Mouse (Mus musculus) kidney, adult 18-20 months (tissue): Measurements from ENCODE around the gene Vps53.

Experiments used
- DNase-seq: peaks from one replicate; pipeline ENCODE4 v3.0.0; 2021

The Vps53 gene

DNA sequence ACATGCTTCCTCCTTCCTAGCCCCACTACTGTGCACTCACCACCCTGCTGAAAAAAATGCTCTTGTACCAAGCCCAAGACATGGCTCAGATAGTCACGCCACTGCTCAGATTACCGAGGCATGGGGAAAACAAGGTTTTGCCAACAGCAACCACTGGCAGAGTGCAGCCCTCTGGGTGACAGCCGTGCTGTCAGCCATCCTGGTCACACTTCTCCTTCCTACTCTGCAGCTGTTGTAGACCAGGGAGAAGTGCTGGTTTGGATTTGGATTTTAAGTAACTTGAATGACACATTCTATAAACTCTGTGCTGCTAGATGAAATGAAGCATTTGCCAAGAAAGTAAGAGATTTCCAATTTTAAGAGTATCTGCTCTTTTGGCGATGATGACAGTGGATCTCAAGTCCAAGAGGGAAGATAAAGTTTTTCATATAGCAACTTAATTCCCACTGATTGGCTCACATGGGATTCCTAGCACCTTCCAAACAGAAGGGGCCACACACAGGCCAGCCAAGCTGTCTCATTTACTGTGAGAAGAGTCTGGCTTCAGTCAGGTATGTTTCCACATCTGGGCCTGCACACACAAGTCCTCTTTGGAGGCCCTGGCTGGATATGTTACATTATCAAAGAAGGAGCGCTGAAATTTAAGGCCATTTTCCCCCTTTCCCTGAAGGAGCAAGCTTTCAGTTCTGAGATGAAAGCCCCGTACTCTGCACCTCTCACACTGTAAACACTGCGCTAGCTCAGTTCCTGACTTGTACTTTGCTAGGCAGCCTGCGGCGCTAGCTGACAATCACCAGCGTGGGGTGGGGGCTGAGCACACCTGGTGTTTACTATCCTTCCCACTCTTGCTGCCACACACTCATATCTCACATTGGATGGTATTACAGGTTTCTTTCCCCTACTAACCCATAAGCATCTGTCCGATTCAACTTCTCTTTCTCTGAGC is 72.6 kb downstream of the Vps53 start:
- DNase-seq, result no peak

DNA sequence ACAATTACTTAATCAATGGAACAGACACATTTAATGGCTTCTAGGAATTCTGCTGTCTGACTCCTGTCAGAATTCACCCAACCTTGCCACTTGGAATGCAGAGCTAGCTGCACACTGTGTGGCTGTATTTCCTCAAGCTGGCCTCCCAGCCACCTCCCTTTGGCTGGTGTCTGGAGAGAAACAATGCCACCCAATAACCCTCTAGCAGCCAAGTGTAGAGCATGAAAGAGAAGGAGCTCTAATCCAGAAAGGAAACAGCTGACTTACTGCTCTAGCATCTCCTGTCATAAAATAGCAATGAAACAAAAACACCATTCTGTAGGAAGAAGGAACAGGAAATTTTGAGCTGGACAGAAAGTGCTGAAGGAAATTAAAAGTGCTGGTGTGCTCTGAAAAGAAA is 78.3 kb downstream of the Vps53 start:
- DNase-seq, result no peak

GRCm38 (mm10) chr11:76099193-76099975 is 80.1 kb downstream of the Vps53 start:
- no peak for DNase-seq

- no peak for DNase-seq
Measured at GRCm38 (mm10) chr11:76093610-76094009, 85.8 kb downstream of the Vps53 start.

DNA sequence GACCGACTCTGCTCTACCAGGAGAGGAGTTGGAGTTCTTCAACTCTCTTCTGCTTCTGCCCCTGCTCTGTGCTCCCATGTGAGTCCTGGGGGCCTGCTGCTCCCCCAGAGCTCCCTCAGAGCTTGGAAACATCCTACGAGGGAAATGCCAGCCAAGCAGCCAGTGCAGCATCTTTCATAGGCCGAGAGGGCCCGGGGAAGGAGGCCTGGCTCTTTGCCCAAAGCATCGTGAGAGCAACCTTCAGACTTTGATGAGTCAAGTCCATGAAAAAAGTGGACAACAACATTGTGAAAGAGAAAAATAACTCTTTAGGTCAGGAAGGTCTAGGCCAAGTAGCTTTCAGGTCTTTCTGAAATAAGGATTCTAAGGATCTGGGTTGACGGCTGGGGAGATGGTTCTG is 89.7 kb downstream of the Vps53 start:
- DNase-seq, result peak; percentile 67

DNA sequence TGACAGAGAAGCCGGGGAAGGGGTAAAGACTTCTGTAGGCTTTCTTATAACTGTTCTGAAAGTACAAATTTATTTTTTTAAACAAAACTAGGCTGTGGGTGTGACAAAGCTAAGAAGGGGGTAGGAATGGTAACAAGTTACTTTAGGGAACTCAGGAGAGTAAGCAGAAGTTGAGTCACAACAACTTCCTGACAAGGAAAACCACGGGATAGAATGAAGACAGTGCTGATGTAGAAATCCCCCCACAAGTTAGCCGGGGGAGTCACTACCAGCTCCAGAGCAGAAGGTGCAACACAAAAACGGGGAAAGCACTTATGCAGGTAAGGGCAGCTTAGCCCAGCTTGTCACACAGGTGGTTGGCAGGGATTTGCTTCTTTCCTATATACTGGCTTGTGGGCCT is 90.9 kb downstream of the Vps53 start:
- DNase-seq, result no peak

GRCm38 (mm10) chr11:76085898-76086591 is 93.4 kb downstream of the Vps53 start:
- peak; percentile 70 for DNase-seq

DNA sequence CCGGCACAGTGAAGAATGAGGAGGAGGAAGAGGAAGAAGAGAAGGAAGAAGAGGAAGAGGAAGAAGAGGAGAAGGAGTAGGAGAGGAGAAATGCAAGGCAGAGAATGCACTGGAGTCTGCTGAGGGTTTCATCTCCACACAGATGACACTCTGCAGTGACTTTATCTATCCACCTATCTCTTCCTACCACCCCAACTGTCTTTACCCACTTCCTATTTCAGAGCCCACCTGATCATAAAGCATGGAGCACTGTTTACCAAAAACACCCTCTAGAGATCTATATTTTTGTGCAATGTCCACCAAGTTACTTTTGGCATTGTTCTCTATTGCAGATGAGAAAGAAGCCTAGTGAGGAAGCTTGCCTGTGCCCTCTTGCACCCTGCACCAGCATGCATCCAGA is 94.5 kb downstream of the Vps53 start:
- no peak for DNase-seq

GRCm38 (mm10) chr11:76083941-76084367 is 95.5 kb downstream of the Vps53 start:
- DNase-seq, result no peak

GRCm38 (mm10) chr11:76081048-76081640 is 98.3 kb downstream of the Vps53 start:
- DNase-seq, result peak; percentile 40

DNA sequence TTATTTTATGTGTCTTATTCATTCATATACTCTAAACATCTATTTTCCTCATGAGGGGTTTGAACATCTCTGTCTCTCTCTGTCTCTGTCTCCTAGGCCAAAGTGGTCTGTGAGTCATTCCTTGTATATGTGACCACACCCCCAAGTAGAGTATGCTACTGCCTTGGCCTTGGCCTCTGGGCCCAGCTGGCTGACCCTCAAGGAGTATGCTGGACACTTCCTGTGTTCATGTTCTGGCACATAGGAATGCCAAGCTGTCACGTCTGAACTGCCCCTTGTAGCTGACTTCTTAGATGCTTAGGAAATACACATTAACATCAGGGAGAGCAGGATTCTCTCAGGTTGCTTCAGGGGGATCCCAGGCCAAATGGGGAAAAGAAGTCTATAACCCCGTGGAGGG is 99.2 kb downstream of the Vps53 start:
- DNase-seq, result no peak

DNA sequence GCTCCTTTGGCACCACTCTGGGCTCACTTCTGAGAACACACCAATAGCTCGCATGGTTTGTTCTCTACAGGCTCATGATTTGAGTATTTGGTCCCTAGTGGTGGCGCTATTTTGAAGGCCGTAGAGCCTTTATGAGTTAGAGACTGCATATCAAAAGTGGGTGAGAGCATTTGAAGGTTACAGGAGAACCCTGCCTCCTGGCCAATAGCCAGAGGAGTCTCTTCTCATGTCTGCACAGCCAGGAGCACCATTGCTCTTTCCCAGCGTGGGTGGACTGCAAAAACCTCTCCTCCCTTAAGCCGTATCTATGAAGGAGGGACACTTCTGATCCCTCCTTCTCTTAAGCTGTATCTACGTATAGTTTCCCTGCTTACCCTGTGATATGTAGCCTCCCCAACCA is 102.1 kb downstream of the Vps53 start:
- no peak for DNase-seq

DNA sequence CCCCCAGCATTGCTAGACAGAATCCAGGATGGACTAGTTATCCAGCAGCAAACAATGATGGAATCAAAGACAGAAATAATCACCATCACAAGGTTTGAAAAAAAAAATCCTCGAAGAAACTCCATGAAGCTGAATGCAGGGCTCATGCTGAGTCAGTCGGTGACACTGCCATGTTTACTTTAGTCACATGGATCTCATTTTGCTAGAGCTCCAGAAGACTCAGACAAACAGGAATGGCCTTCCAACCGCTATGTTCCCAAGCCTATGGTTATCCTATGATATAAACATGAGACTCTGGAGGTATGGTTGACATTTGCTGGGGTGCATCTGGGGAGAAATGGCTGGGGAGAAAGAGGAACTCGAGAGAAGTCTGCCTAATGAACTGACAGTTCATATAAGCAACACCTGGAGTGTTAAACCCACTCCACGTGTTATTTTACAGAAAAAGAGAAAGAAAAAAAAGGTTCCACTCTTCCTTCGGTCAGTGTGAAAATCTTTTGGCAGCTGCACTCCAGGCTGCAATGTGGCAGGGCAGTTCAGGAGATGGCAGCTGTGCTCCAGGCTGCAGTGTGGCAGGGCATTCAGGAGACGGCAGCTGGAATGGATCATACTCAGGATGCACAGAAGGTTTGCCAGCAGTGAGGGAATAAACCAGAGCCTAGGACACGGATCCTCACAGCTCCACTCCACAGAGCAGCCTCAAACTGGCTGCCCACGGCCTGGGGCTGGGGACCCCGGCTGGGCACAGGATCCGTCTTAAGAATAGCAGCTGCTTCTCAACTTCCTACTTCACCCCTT is 105.0 kb downstream of the Vps53 start:
- no peak for DNase-seq

- DNase-seq, result no peak
Measured at GRCm38 (mm10) chr11:76069816-76070215, 109.6 kb downstream of the Vps53 start.

GRCm38 (mm10) chr11:76066563-76067156 is 112.8 kb downstream of the Vps53 start:
- no peak for DNase-seq

DNA sequence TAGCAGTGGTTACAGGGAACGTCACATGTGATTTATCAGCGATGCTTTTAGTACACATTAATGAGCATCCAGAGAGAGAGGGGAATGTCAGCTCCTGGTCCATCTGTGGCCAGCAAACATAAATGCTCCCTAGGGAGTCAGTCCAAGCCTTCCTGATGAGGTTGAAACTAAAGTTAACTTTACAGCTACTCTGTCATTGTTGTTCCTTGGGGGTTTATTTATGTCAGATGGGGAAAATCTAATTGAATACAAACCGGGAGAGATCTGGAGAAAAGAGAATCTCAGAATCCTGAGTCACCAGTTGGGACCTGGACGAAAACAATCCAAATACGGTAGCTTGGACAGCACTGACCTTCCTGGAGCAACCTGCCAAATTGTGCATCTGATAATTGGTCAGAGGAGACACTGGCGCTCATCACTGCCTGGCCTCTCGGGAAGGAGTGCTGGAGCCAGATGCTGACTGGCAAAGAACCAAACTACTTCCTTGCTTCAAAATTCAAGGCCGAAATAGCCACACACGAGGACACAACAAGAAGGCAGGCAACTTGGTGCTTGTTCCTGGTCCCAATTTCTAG is 113.8 kb downstream of the Vps53 start:
- DNase-seq, result peak; percentile 36

DNA sequence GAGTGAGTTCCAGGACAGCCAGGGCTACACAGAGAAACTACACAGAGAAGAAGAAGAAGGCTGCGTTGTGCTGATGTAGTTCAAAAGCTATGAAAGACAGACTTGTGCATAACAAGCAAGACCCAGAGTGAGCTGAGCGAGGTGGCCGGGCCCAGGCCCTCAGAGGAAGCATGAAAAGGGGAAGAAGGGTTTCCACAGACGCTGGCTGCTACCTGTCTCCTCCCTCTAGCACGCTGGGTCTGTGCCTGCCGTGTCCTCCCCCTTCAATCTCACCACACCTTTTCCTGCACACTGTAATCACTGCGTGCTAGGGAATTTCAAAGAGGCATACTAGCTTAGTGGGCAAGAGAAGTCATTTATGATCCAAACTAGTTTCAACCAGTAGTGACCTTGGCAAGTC is 115.0 kb downstream of the Vps53 start:
- DNase-seq, result no peak

GRCm38 (mm10) chr11:76060906-76061305 is 118.5 kb downstream of the Vps53 start:
- no peak for DNase-seq

DNA sequence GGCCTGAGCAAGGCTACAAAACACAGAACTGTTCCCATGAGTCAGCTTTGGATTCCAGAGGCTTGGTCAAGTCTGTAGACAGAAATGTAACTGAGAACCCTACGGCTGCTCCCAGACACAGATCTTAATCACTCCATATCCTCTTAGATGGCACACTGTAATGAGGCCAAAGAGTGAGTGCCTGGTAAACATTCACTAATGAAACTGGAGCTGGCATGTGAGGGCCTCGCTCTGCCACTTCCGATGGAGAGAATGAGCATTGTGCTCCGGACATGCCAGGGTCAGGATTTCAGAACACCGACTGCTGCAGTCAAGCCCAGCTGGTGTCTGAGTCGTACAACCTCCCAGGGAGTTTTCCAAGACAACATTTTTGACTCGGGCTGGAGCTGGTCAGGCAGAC is 119.5 kb downstream of the Vps53 start:
- DNase-seq, result peak; percentile 48

GRCm38 (mm10) chr11:76056487-76056886 is 123.0 kb downstream of the Vps53 start:
- no peak for DNase-seq

- no peak for DNase-seq
Measured at GRCm38 (mm10) chr11:76052496-76052895, 127.0 kb downstream of the Vps53 start.
